Mouse (Mus musculus) central nervous system, embryonic 14 days (tissue): ENCODE measurements around the gene Olfr12. TPM values are rescaled to one million over a fixed set of nuclear protein-coding genes. Genes with fewer than 3 reads are reported as not detected.

Experiments
- polyA plus RNA-seq: library from polyadenylated mRNA; depleted of rRNA; stranded (reverse); fragments of >200 nt; gene quantifications from 2 replicates; pipeline ENCODE4 v1.2.3, GENCODE M21; 2012; rRNA removed

The Olfr12 gene
- not detected in 2 replicates for polyA plus RNA-seq

DNA sequence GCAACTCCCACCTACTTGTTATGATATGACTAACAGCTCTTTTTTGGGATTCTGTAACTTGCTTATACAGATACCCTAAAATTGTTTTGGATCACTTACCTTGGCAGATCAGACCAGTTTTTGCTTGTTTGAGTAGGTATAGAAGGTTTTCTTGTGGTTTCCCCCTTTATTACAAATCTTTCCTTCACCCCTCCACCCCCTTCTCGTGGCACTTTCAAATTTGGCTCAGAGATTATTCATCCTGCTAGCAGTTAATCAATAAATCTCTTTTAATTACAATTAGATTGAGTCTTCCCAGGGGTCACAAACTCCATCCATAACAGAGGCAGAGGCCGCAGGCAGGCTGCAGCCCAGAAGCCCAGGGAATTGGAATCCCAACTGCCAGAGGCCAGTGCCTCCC is at the start of gene Olfr12:
Gene Olfr12, plus strand, starts transcription at position 301 of the 400 bp plus-strand sequence.

DNA sequence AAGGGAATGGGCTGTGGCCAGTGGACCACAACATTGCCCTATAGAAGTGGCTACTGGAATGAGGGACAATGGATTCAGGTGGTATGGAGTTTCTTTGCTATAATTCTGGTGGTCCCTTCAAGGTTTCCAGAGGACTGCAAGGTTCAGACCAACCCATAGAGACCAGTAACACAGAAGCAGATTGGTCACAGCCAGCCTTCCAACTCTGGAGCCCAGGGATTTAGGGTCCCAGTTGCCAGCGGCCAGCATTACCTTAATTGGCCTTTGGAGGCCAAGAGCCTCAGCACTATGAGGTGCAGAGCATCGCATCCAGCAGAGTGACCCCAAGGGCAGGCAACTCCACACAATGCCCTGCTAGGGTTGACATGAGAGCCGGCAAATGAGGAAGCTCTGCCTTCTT is 46.6 kb upstream of the Olfr12 start, which contains the start of gene Olfr1413:
Gene Olfr1413, plus strand, starts transcription at position 301 of the 400 bp plus-strand sequence.

DNA sequence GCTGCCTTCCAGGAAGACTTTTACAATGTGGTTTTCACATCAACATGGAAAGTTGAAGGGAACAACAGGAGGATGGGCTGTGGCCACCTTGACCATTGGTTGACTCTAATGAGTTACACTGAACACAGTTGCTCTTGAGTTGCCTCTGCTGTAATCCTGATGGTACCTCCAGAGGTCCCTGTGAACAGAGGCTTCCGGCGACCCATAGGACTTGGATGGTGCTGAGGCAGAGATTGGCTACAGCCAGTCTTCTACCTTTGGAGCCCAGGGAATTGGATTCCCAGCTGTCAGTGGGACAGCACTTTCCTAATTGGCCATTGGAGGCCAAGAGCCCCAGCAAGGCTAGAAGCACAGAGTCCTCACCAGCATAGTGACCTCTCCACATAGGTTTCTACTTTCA is 32.1 kb upstream of the Olfr12 start, which contains the start of gene Olfr1412:
Gene Olfr1412, plus strand, starts transcription at position 301 of the 400 bp plus-strand sequence.

GRCm38 (mm10) chr1:92594111-92594510 is 23.5 kb upstream of the Olfr12 start, which contains the start of gene Olfr1411:
Olfr1411 (plus strand) TSS chr1:92594411.

GRCm38 (mm10) chr1:92605482-92605881 is 12.1 kb upstream of the Olfr12 start, which contains the start of gene Olfr1410:
Olfr1410 (plus strand) TSS chr1:92605782.

DNA sequence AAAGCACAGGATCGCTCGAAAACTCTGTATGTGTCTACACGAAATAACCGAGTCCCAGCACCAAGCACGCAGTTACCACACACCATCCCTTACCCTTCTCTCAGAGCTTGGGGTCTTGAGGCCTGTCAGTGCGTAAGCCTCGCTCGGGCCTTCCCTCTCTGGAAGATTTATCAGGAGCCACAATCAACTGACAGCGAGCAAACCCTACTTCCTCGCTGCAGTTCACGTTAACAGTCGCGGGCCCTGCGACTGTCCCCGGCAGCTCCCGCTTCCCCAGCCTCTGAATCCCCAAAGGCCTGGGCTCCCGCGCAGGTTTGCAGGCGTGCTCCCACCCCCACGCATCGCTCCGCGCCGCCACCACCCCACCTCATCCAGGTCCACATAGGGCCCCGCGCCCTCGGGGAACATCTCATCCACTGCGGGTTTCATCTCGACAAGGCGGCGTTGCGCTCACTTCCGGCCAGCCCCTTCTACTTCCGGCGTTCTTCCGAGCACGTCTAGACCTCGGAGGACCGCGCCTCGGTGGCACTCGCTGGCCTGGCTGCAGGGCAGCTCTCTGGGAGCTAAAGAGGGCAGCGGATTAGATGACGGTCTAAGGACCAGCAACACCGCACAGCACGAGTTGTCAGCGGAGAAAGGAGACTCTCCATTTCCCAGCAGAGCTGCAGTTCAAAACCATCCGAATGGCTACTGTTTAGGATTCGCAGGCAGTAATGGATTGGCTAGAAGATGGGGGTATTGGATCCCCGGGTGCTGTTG is 24.1 kb downstream of the Olfr12 start, which contains the start of gene Cops9:
Gene Cops9, minus strand, starts transcription at position 472 of the 759 bp plus-strand sequence.

DNA sequence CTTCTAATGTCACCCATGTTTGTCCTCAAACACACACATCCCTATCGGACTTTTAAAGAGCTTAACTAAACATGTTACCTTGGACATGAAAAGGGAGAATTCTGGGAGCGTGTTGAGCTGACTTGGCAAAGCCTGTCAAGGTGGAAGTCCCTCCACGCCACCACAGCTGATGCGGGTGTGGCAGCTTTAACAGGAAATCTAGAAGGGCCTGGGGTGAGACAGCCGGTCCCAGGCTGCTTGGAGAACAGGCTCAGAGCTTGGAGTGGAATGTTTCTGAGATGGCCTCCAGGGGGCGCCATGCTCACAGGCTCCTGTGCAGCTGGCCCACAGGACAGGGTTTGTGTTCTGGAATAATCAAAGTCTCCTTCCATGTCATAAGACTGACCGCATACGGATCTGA is 31.1 kb downstream of the Olfr12 start, which contains the start of gene Otos:
Gene Otos, minus strand, starts transcription at position 169 of the 400 bp plus-strand sequence.

Other genes with a start within 250 kb of the Olfr12 start
- gene Ndufa10, start 143.9 kb upstream of the Olfr12 start, polyA plus RNA-seq = 134 and 135 TPM in 2 replicates
- not detected in 2 replicates for gene Olfr1416, start 132.7 kb upstream of the Olfr12 start, polyA plus RNA-seq
- not detected in 2 replicates for gene Olfr1415, start 121.7 kb upstream of the Olfr12 start, polyA plus RNA-seq
- gene Olfr1414, start 99.1 kb upstream of the Olfr12 start, polyA plus RNA-seq = not detected in 2 replicates
- not detected in 2 replicates for gene Olfr1413, start 46.5 kb upstream of the Olfr12 start, polyA plus RNA-seq
- not detected in 2 replicates for gene Olfr1412, start 32.0 kb upstream of the Olfr12 start, polyA plus RNA-seq
- gene Olfr1411, start 23.4 kb upstream of the Olfr12 start, polyA plus RNA-seq = not detected in 2 replicates
- not detected in 2 replicates for gene Olfr1410, start 12.0 kb upstream of the Olfr12 start, polyA plus RNA-seq
- 341 and 351 TPM in 2 replicates for gene Cops9, start 24.2 kb downstream of the Olfr12 start, polyA plus RNA-seq
- 0.06 and 0.11 TPM in 2 replicates for gene Otos, start 31.1 kb downstream of the Olfr12 start, polyA plus RNA-seq
- 116 and 132 TPM in 2 replicates for gene Gpc1, start 213.9 kb downstream of the Olfr12 start, polyA plus RNA-seq